Mouse (Mus musculus): ENCODE data around the gene Abcg3.

DNA sequence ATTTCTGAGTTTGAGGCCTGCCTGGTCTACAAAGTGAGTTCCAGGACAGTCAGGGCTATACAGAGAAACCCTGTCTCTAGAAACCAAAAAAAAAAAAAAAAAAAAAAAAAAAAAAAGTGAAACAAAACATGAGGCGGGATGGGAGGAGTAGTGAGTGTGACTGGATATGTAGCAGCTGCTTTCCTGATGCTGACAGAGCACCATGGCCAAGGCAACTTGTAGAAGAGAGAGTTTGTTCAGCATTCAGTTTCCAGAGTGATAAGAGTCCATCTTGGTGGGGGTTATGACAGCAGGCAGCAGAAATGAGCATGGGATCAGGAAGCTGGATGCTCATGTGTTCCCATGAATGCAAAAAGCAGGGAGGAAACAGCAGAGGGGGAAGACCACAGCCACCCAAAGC is 35.6 kb downstream of the Abcg3 start:
- TF ChIP-seq POLR2A (IDR thresholded peaks at IDR 0.05; ENCODE audit: control insufficient read depth, low read depth, low read length) (no peak), CTCF (IDR thresholded peaks at IDR 0.05; ENCODE audit: control insufficient read depth, insufficient read depth, insufficient replicate concordance, low read depth, low read length) (no peak)

All from testis, adult 2 months (tissue).